Mouse (Mus musculus): ENCODE measurements at regions not wholly inside any gene's neighbourhood (a gene's known extent, or its start where the extent isn't known, plus 50 kb on each side); places are given as distances from the start of the nearest gene placed in this dataset.

DNA sequence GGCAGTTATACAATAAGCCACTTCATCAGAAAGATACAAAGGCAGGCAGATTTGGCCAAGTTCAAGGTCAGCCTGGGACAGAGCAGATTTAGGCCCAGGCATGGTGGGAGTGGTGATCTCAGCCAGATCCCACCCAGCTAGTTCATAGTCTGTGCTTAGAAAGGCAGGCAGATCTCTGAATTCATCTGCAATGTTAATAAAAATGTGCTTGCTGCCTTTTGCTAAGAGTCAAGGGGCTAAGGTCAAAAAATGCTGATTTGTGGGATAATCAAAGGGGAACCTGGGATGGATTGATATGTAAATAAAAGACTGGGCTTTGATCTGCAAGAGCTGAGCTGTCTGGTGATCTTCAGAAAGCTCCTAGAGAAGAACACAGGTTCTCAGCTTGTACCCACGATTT lies 109.2 kb upstream of the Creb1 start:
- no peak for TF ChIP-seq EP300 (IDR thresholded peaks at IDR 0.05; ENCODE audit: low read depth)
- TF ChIP-seq CTCF (IDR thresholded peaks at IDR 0.05; ENCODE audit: low read depth): no peak
